Mouse (Mus musculus): ENCODE measurements around the gene Gm49333. TPM values are rescaled to one million over a fixed set of nuclear protein-coding genes. Genes with fewer than 3 reads are reported as not detected.

Gm49333 gene
- polyA plus RNA-seq, 1 experiment from 2014 or later, result not detected

GRCm38 (mm10) chr16:20693111-20693701 lies 81.8 kb downstream of the Gm49333 start, which contains the start of gene Fam131a:
TSS of gene Fam131a (plus strand) at chr16:20693241.
- peak within 1 kb of the TSS; percentile 68 for H3K4me3 ChIP-seq (ENCODE audit: low read depth, low read length)
- H3K4me1 ChIP-seq (ENCODE audit: insufficient read depth), result peaks cover 27% of the 10 kb centered on the region
- 1% methylated on average over 37 of the region's 37 CpGs for WGBS (ENCODE audit: insufficient replicate concordance)
- peak within 1 kb of the TSS; percentile 94 for H3K4me2 ChIP-seq (ENCODE audit: low read depth, low read length)
- H3K27me3 ChIP-seq (ENCODE audit: insufficient read depth, low read length), result peaks cover 20% of the 10 kb centered on the region
- peaks cover 39% of the 10 kb centered on the region for H3K36me3 ChIP-seq (replicated peaks; ENCODE audit: insufficient read depth, low read length)
- H3K9ac ChIP-seq (replicated peaks), result peak within 1 kb of the TSS; percentile 77
- no peaks in the 10 kb centered on the region for H3K9me3 ChIP-seq (ENCODE audit: low read length)
- ATAC-seq, result peak; percentile 85
- H3K27ac ChIP-seq (ENCODE audit: low read depth), result peak within 1 kb of the TSS; percentile 64
- no peak for TF ChIP-seq EP300 (IDR thresholded peaks at IDR 0.05; ENCODE audit: low read depth)
- peak; percentile 88 for DNase-seq

GRCm38 (mm10) chr16:20694781-20695180 lies 83.4 kb downstream of the Gm49333 start:
- ATAC-seq (no peak), DNase-seq (no peak)
- Histone ChIP-seq H3K4me3 (ENCODE audit: low read depth, low read length) (no peak overlapping the region), H3K9ac (replicated peaks) (no peak overlapping the region), H3K27ac (ENCODE audit: low read depth) (no peak overlapping the region), H3K4me2 (ENCODE audit: low read depth, low read length) (no peak overlapping the region), H3K9me3 (ENCODE audit: low read length) (no peaks in the 10 kb centered on the region), H3K4me1 (ENCODE audit: insufficient read depth) (peaks cover 27% of the 10 kb centered on the region), H3K27me3 (ENCODE audit: insufficient read depth, low read length) (peaks cover 20% of the 10 kb centered on the region), H3K36me3 (replicated peaks; ENCODE audit: insufficient read depth, low read length) (peaks cover 23% of the 10 kb centered on the region)
- WGBS (ENCODE audit: insufficient replicate concordance), result 60% methylated on average over 8 of the region's 8 CpGs
- TF ChIP-seq CTCF (IDR thresholded peaks at IDR 0.05; ENCODE audit: low read depth), result no peak
- TF ChIP-seq EP300 (IDR thresholded peaks at IDR 0.05; ENCODE audit: low read depth), result no peak

MicroRNA genes within 50 kb of the gene (microRNA counts, 519-probe panel; counts per million panel counts)
- microRNA mmu-miR-1224, result 6,331 counts per million, percentile 75 among the panel's probes with 10 or more counts

Small RNAs within 50 kb of the gene (microRNA-seq; reads per million reads assigned to microRNA genes)
- gene Mir1224, result not detected

Other genes starting within 250 kb of the Gm49333 start
- gene Abcc5, start 185.2 kb upstream of the Gm49333 start, polyA plus RNA-seq (2015; fragmentation: Nextera tagmentation; extraction: Ambion mirVana), result 9.0 and 9.5 TPM in 2 replicates
- 25.3 and 26.1 TPM in 2 replicates for gene Eif2b5, start 112.8 kb upstream of the Gm49333 start, polyA plus RNA-seq (2015; fragmentation: Nextera tagmentation; extraction: Ambion mirVana)
- 3.0 and 3.5 TPM in 2 replicates for gene Dvl3, start 94.6 kb upstream of the Gm49333 start, polyA plus RNA-seq (2015; fragmentation: Nextera tagmentation; extraction: Ambion mirVana)
- gene Ap2m1, start 76.1 kb upstream of the Gm49333 start, polyA plus RNA-seq (2015; fragmentation: Nextera tagmentation; extraction: Ambion mirVana), result 288 and 308 TPM in 2 replicates
- 18.0 and 19.8 TPM in 2 replicates for gene Abcf3, start 63.0 kb upstream of the Gm49333 start, polyA plus RNA-seq (2015; fragmentation: Nextera tagmentation; extraction: Ambion mirVana)
- not detected in 2 replicates for gene Vwa5b2, start 22.1 kb upstream of the Gm49333 start, polyA plus RNA-seq (2015; fragmentation: Nextera tagmentation; extraction: Ambion mirVana)
- gene Eef1akmt4, start within 50 bp of the Gm49333 start, polyA plus RNA-seq (2015; fragmentation: Nextera tagmentation; extraction: Ambion mirVana), result 20.4 and 23.3 TPM in 2 replicates
- 18.6 and 19.0 TPM in 2 replicates for gene Alg3, start 125 bp downstream of the Gm49333 start, polyA plus RNA-seq (2015; fragmentation: Nextera tagmentation; extraction: Ambion mirVana)
- 0.11 and 0.13 TPM in 2 replicates for gene Camk2n2, start 9.7 kb downstream of the Gm49333 start, polyA plus RNA-seq (2015; fragmentation: Nextera tagmentation; extraction: Ambion mirVana)
- gene Ece2, start 18.2 kb downstream of the Gm49333 start, polyA plus RNA-seq (2015; fragmentation: Nextera tagmentation; extraction: Ambion mirVana), result 0.14 TPM in 1 of 2 replicates, not detected in the other
- 97.0 and 110 TPM in 2 replicates for gene Psmd2, start 40.0 kb downstream of the Gm49333 start, polyA plus RNA-seq (2015; fragmentation: Nextera tagmentation; extraction: Ambion mirVana)
- gene Eif4g1, start 56.7 kb downstream of the Gm49333 start, polyA plus RNA-seq (2015; fragmentation: Nextera tagmentation; extraction: Ambion mirVana), result 65.6 and 70.9 TPM in 2 replicates
- 0.88 and 1.4 TPM in 2 replicates for gene Fam131a, start 81.6 kb downstream of the Gm49333 start, polyA plus RNA-seq (2015; fragmentation: Nextera tagmentation; extraction: Ambion mirVana)
- 25.1 and 27.5 TPM in 2 replicates for gene Polr2h, start 106.1 kb downstream of the Gm49333 start, polyA plus RNA-seq (2015; fragmentation: Nextera tagmentation; extraction: Ambion mirVana)
- gene Clcn2, start 106.1 kb downstream of the Gm49333 start, polyA plus RNA-seq (2015; fragmentation: Nextera tagmentation; extraction: Ambion mirVana), result 3.6 and 4.7 TPM in 2 replicates
- gene Chrd, start 121.5 kb downstream of the Gm49333 start, polyA plus RNA-seq (2015; fragmentation: Nextera tagmentation; extraction: Ambion mirVana), result 0.34 and 0.45 TPM in 2 replicates
- 8.6 and 8.9 TPM in 2 replicates for gene Thpo, start 122.9 kb downstream of the Gm49333 start, polyA plus RNA-seq (2015; fragmentation: Nextera tagmentation; extraction: Ambion mirVana)

Measured in liver, postnatal 0 days (tissue).